Mouse (Mus musculus): Measurements from ENCODE around the gene Itga1.

Gene Itga1

DNA sequence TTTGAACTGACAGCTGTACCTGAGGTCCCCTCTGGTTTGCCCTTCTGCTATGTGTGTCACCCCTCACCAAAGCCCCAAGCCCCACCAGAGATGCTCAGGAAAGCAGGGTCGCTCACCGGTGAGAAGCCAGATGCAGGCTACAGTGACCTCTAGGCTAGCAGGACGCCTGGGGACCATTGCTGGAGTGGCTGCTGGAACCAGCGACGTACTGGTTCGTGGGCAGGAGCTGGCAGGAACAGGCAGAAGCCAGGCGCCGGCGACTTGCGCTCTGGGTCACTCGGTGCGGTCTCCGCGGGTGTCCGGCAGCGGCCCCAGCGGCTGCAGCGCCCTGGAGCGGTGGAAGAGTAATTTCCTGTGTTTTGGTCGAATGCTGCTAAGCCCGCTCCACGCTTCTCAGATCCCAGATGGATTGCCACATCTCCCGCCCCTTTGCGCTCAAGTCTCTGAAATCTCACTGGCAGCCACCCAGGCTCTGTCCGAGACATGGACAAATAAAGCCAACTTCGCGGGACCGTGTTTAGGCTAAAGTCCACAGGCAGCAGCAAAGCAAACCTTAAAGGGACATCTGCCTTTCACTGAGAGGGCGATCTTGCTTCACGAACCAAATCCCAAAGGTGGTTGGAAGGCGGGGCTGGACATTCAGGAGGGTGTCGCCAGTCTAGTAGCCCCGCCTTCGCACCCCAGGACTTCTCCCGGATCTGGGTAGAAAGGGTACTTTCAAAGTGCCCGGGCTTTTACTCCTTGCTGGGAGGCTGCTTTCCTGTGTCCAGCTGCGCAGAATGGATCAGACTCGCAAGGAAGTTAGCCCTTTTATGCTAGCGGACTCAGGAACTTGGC is at the start of gene Itga1, which contains the start of gene Gm49395:
Itga1 (minus strand) TSS at position 610 of the 837 bp plus-strand sequence.
Gm49395 (minus strand) TSS at position 567 of the 837 bp plus-strand sequence.
- DNase-seq (ENCODE audit: low spot score in 2 of 2): peak; percentile 19 to 31

- no peak for DNase-seq (ENCODE audit: low spot score in 2 of 2)
Measured at GRCm38 (mm10) chr13:115150602-115151001, 48.8 kb upstream of the Itga1 start.

- DNase-seq (ENCODE audit: low spot score in 2 of 2): no peak
Measured at GRCm38 (mm10) chr13:115149849-115150248, 48.1 kb upstream of the Itga1 start.

GRCm38 (mm10) chr13:115143575-115143974 is 41.8 kb upstream of the Itga1 start:
- DNase-seq (ENCODE audit: low spot score in 2 of 2): no peak

GRCm38 (mm10) chr13:115142066-115142465 is 40.3 kb upstream of the Itga1 start:
- no peak for DNase-seq (ENCODE audit: low spot score in 2 of 2)

- no peak for DNase-seq (ENCODE audit: low spot score in 2 of 2)
Measured at GRCm38 (mm10) chr13:115138513-115138912, 36.7 kb upstream of the Itga1 start.

DNA sequence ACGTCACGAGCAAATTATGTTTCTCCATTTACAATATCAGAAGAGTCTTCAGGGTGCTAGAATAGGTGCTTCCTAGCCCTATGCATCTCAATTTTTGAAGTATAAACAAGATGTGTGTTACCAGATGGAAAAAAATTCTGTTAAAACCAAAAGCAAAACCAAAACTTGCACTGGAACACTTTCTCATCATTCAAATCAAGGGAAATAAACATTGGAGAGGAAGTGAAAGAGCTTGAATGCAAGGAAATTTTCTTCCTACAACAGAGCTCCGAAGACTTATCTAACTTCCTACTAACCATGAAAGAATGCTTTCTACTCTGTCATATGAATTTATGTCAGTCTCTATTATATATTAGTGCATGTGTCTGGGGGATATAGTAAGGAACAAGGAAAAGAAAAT is 35.0 kb upstream of the Itga1 start:
- no peak for DNase-seq (ENCODE audit: low spot score in 2 of 2)

- no peak for DNase-seq (ENCODE audit: low spot score in 2 of 2)
Measured at GRCm38 (mm10) chr13:115132435-115132834, 30.7 kb upstream of the Itga1 start.

DNA sequence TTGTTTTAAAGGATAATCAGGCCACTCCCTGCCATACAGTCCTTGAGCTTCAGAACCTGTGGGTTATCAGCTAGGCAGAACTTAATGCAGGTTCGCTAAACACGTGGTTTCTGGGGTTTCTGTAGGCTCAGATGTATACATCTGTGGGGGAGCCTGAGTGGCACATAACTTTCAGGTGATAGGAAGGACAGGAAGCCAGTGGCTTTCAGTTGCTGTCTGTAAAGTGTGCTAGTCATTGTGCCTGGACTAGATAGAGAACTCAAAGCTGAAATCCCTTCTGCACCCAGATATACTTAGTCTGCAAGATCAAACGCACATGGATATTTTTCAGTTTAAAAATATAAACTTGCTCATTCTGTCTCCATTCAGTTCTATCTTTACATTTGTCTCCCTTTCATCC is 29.6 kb upstream of the Itga1 start:
- no peak for DNase-seq (ENCODE audit: low spot score in 2 of 2)

- DNase-seq (ENCODE audit: low spot score in 2 of 2): no peak
Measured at GRCm38 (mm10) chr13:115130035-115130434, 28.3 kb upstream of the Itga1 start.

- DNase-seq (ENCODE audit: low spot score in 2 of 2): no peak
Measured at GRCm38 (mm10) chr13:115127826-115128225, 26.1 kb upstream of the Itga1 start.

DNA sequence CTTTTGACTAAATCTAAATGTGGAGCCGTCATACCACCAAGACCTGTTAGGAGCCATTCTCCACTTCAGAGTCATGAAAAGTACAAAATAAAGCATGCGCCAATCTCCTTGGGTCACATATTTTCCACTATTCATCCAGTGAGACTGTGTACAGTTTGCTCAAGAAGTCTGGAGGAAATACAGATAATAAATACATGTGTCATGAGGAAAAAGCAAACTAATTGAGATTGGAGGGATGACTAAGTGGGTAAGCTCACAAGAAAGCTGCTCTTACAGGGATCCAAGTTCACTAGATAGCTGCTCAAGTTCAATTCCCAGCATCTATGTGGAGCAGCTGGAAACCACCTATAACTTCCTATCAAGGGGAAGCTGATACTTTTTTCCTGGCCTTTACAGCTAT is 24.8 kb upstream of the Itga1 start:
- no peak for DNase-seq (ENCODE audit: low spot score in 2 of 2)

DNA sequence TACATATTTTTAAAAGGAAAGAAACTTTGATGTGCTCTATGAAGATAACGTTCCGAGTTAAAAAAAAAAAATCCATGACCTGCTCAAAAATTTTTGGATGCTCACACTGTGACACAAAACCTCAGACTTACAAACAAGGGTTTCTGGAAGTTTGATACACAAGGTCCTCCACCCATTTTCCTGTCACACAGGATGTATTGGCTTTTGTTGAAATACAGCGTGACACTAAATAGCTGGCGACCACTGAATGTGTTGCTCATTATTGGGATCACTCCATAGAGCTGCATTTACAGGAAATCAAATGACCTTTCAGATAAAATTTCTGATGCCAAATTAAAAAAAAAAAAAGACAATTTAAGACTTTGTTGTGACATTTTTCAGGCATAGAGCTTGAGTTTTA is 23.4 kb upstream of the Itga1 start:
- DNase-seq (ENCODE audit: low spot score in 2 of 2): no peak

DNA sequence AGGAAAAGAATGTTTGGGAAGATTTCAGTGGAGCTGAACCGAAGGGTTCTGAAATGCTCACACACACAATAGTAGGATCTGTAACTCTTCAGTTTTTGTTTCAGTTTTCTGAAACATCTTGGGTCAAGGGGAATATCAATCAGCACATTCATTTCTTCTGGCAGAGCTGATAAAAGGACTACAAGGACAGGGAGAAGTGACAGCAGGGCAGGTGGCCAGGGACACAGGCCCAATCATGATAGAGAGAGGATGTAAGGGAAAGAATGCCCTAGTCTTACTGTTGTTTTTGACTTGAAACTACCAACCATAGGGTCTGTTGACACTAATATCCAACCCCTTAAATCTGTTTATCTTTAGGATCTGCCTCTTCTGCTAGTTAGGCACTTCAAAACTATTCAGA is 22.8 kb upstream of the Itga1 start:
- no peak for DNase-seq (ENCODE audit: low spot score in 2 of 2)

GRCm38 (mm10) chr13:115118756-115119155 is 17.0 kb upstream of the Itga1 start:
- no peak for DNase-seq (ENCODE audit: low spot score in 2 of 2)

DNA sequence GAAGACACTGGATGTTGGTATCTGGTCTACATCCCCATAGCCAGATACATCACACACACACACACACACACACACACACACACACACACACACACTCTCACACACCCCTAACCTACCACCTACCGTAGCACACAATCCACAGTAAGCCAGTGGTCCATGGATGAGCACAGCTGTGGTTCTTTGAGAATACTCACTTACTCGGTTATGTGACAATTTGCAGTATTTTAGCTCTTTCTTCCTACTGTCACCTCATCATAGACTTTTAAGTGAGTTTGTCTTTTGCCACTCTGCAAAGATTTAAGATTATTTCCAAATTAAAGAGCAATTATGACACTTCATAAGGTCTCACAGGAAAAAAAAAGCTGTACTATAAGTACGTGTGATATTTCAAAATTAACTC is 16.4 kb upstream of the Itga1 start:
- no peak for DNase-seq (ENCODE audit: low spot score in 2 of 2)

DNA sequence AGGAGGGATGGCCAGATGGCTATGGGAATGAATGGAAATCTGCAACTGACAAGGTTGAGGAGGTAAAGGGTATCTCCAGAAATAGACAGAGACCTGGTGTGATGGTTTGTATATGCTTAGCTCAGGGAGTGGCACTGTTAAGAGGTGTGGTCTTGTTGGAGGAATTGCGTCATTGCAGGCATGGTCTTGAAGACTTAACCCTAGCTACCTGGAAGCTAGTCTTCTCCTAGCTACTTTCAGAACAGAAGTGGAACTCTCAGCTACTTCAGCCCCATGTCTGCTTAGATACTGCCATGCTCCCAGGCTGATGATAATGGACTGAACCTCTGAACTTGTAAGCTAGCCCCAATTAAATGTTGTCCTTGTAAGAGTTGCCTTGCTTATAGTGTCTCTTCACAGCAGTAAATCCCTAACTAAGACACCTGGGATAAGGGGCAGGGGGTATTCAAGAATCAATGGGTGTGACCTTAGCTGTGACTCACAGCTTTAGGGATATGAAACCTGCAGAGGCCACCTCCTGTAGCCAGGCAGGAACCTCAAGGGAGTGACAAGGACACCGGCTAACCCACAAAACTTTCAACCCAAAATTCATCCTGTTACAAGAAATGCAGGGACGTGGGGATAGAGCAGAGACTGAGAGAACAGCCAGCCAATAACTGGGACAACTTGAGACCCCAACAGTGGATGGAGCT is 15.3 kb upstream of the Itga1 start:
- DNase-seq (ENCODE audit: low spot score in 2 of 2): no peak

- no peak for DNase-seq (ENCODE audit: low spot score in 2 of 2)
Measured at GRCm38 (mm10) chr13:115109628-115110027, 7.9 kb upstream of the Itga1 start.

- DNase-seq (ENCODE audit: low spot score in 2 of 2): no peak
Measured at GRCm38 (mm10) chr13:115107436-115107835, 5.7 kb upstream of the Itga1 start.

DNA sequence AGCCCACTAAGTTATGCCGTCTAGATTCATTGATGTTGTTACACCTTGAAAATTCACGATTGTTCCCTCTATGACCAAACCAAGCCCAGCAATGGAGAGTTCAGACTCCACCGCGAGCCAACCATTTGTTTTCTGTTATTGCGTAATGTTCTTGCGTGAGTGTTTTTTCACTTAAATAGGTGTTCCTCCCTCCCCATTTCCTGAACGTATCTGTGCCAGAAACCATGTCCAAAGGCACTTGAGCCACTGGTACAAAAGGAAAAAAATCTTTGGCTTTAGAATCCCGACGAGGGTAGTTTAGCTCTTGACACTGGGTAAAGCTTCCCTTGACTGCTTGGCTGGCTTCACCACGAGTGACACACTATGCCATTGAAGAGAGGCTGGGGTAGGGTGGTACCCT is 4.4 kb upstream of the Itga1 start:
- no peak for DNase-seq (ENCODE audit: low spot score in 2 of 2)

GRCm38 (mm10) chr13:115102754-115103153 is 990 bp upstream of the Itga1 start:
- DNase-seq (ENCODE audit: low spot score in 2 of 2): no peak

- DNase-seq (ENCODE audit: low spot score in 2 of 2): no peak
Measured at GRCm38 (mm10) chr13:115100381-115101177, 1.2 kb downstream of the Itga1 start.

Data from frontal cortex, postnatal 10 days (tissue).